Mouse (Mus musculus): ENCODE results near the gene Gm20388.

Gm20388 gene

GRCm38 (mm10) chr8:121903977-121904376 lies 1993.3 kb downstream of the Gm20388 start:
- DNase-seq (ENCODE audit: low spot score in 2 of 2) = no peak

DNA sequence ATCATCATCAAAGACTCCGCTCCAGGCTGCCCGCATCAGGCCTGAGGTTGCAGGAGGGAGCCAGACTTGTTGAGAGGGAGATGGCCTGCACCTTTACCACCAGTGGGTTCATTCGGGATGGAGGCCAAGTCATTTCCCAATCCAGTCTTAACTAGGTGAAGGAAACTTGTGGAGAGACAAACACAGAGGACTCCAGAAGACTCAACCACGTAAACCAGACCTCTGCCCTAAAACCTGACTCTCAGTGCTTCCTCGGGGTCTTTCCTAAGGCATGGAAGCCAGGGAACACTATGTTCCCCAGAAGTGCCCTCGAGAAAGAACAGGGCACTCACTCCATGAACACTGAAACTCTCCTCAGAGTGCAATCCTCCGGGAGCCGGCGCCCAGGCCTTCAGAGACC lies 1994.4 kb downstream of the Gm20388 start:
- DNase-seq (ENCODE audit: low spot score in 2 of 2) = no peak

- DNase-seq (ENCODE audit: low spot score in 2 of 2) = no peak
Observed at GRCm38 (mm10) chr8:121905420-121905819, 1994.8 kb downstream of the Gm20388 start.

- DNase-seq (ENCODE audit: low spot score in 2 of 2) = no peak
Observed at GRCm38 (mm10) chr8:121905864-121906263, 1995.2 kb downstream of the Gm20388 start.

DNA sequence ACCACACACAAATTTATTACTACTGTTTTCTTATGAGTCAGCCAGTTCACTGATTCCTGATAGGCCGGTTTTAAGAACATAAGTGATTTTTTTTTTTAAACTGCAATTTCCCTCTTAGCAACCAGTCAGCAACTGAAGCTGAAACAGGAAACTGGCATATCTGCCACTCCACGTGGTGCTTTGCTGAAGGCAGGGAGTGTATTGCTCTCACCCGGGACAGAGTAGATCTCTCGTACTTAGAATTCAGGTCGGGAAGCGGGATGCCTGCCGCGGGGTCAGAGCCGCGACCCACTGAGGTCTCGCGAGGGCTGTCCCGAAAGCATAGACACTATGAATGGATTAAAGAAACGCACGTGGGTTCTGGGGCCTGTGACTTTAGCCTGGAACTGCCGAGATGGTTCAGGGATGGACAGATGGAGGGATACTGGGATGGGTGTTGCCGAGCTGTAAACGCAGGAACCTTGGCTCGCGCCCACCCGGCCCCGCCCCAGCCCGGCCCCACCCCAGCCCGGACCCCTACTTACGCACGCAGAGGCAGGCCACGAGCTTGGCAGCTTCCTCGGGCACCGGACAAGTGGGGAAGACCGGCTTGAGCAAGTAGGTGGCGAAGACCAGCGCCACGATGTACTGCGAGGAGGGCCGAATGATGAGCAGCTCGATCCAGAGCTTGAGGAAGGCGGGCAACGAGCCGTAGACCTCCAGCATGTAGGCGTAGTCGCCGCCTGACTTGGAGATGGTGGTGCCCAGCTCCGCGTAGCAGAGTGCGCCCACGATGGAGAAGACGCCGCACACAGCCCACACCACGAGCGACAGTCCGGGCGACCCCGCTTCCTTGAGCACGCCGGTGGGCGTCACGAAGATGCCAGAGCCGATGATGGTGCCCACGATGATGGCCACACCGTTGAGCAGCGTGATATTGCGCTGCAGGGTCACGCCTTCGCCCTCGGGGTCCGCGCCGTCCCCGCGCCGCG lies 1996.2 kb downstream of the Gm20388 start:
- peak in 1 of 2 experiments; percentile 32 for DNase-seq (ENCODE audit: low spot score in 2 of 2)

DNA sequence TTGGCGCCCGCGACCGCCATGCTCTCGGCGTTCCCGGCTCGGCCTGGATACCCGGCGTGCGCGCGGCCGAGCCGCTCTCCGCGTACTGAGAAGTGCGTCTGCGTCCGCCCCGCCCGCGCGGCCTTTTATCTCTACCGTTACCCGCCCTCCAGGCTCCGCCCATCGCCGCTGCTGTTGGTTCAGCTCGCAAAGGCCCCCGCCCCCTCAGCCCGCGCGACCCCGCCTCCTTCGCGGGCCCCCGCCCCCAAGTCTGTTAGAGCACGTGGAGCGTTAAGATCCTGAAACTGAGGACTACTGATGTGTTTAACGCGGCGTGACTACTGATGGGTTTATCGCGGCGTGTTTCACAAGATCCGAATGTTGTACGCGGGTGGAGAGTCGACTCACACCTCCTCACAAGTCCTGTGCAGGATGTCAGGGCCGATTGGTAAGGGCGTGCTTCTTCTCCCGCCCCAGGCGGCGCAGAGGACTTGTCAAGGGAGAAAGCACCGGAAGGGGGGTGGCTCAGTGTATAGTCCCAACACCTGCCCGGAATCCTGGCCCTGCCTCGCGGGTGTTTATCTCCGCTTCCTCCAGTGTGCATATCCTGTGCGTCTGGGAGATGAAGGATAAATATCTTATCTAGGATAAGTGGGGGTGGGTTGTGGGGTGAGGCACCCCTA lies 1997.1 kb downstream of the Gm20388 start, which contains the start of gene Slc7a5:
Slc7a5 (minus strand) TSS at position 108 of the 662 bp plus-strand sequence.
- DNase-seq (ENCODE audit: low spot score in 2 of 2) = peak; percentile 90 to 96

DNA sequence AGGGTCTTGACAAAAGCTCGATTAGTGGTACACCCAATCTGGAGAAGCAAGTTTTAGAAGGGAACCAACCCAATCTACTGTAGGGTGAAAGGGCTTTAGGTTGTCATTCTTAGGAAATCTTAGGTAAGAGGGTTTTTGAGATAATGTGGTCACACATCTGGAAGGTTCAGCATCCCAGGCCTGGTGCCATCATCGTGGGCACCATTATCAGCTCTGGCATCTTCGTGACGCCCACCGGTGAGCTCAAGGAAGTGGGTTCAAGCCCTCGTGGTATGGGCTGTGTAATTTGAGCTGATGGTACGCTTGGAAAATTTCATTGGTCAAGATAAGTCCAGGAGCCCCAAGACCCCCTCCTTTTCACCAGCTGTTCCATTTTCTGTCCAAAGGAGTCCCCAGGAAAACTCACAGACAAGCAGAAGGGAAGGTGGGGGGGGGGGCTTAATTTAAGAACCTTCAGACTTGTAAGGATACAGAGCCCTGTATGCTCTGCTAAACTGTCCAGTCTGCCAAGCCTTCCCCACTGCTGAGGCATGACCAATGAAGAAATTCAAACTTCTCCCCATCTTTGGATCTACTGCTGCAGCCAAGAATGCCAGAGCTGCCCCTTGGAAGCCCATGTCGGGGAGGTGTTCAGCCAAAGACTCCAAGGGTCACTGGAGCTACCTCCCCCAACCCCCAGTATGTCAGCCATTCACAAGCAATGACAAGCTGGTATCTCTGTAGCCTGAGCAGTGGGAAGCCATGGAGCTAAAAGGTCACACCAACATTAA lies 1997.9 kb downstream of the Gm20388 start:
- DNase-seq (ENCODE audit: low spot score in 2 of 2) = no peak

- no peak for DNase-seq (ENCODE audit: low spot score in 2 of 2)
Observed at GRCm38 (mm10) chr8:121909148-121909541, 1998.5 kb downstream of the Gm20388 start.

DNA sequence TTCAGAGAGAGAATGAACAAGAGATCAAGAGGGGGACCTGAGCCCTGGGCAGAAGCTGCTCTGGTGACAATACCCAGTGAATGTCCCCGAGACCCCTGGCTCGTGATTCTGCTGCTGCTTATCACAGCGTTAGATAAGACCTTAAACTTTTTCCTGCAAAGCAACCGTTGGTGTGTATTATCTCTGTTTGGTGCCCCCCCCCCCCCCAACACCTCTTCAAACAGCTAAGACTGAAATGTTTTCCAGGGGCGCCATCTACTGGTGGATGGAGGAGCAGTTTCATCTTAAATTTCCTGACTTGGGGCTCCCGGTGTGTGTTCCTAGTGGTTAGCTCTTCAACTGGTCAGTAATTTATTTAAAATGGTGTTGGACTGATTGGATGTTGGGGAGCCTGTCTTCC lies 1999.0 kb downstream of the Gm20388 start:
- peak; percentile 52 to 75 for DNase-seq (ENCODE audit: low spot score in 2 of 2)

DNA sequence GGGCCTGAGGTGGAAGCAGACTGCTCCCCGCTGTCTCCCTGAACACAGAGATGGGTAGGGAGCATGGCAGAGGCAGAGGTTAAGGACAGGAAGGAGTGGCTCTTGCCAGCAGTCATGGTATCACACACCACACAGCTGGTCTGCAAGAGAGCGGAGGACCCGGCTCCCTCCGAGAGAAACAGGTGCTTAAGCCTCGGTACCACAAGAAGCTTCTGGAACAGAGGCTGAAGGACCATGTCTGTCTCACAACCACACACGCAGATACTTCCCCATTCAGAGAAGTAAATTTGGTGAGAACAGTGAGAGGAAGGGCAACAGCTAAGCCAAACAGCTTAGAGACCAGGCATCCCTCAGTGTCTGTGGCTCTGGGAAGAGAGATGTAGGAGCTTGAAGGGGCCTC lies 2000.8 kb downstream of the Gm20388 start:
- DNase-seq (ENCODE audit: low spot score in 2 of 2) = no peak

GRCm38 (mm10) chr8:121911987-121912386 lies 2001.3 kb downstream of the Gm20388 start:
- no peak for DNase-seq (ENCODE audit: low spot score in 2 of 2)

DNA sequence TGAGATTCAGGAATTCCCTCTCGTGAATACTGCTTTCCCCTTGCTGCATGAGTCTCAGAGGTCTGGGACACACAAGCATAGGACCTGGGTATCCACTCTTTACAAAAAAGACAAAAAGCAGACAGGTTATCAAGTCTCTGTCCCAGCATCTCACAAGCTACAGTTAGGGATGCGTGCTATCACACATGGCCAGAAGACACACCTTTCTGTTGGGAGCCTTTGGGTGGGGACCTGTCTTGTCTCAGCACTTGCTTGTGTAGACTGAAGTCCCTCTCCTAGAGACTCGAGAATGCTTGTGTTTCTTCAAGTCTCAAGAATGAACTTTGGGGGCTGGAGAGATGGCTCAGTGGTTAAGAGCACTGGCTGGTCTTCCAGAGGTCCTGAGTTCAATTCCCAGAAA lies 2002.2 kb downstream of the Gm20388 start:
- no peak for DNase-seq (ENCODE audit: low spot score in 2 of 2)

GRCm38 (mm10) chr8:121913378-121913777 lies 2002.7 kb downstream of the Gm20388 start:
- no peak for DNase-seq (ENCODE audit: low spot score in 2 of 2)

DNA sequence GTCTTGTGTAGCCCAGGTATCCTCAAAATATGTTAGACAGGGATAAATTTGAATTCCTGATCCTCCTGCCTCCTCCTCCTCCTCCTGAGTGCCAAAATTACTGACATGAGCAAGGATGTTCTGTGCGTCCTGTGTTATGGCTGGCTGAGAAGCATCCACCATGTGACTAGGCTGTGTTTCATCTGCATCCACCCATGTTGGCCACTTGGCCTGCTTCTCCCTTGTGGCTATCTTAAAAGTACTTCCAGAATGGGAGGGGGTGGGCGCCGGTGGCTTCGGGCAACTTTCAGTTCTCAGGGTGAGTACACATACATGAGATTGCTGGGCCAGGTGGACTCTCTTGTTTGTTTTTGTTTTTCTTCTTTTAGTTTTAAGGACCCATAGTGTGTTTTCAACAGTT lies 2008.5 kb downstream of the Gm20388 start:
- no peak for DNase-seq (ENCODE audit: low spot score in 2 of 2)

DNA sequence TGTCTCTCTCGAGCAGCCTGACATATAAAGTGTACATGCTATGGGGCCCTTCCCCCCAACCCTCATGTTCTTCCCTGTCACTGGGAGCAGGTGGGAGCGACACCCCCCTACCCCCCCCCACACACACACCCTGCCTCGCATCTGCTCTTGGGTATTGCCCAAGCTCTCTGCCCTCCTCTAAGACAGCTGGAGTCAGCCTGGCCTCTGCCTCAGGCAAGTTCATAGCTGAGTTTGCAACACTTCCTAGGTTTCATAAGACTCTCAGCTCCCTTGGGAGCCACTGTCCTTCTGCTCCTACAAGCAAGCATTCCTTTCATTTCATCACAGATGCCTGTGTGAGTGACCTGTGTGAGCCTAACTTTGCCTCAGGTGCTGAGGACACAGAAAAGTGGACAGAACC lies 2009.1 kb downstream of the Gm20388 start:
- DNase-seq (ENCODE audit: low spot score in 2 of 2) = no peak

DNA sequence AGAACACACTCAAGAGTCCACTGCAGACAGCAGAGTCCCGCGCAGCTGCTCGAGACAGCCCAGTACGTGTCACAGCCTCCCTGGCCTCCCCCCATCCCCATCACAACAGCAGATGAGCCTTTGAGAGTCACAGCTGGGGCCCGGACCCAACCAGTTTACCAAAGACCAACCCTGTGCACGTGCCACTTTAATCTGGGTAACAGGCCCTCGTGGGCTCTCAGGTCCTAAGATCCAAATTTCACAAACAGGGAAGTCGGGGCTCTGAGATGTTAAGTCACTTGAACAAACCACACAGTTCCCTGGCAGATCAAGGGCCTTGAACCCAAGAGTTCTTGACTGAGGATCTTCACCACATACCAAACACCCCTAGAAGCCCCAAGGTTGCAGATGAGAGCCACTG lies 2010.9 kb downstream of the Gm20388 start:
- DNase-seq (ENCODE audit: low spot score in 2 of 2) = no peak

GRCm38 (mm10) chr8:121922101-121922500 lies 2011.5 kb downstream of the Gm20388 start:
- DNase-seq (ENCODE audit: low spot score in 2 of 2) = no peak

- DNase-seq (ENCODE audit: low spot score in 2 of 2) = no peak
Observed at GRCm38 (mm10) chr8:121924681-121925080, 2014.0 kb downstream of the Gm20388 start.

DNA sequence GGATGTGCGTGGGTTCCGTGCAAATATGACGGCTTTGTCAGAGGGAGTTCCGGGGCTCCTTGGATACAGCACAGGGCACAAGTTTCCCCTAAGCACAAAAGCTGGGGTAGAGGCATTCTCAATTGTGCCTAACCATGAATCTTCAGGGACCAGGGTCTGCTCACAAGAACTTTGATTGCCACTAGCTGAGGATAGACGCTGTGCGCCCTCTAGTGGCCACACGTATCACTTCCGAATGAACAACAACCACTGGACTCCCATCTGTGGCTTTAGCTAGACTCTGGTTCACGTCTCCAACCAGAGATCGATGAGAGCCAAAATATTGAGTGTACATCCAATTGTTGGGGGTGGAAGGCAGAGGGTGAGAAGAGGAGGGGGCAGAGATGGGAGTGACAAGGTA lies 2015.0 kb downstream of the Gm20388 start:
- peak; percentile 55 to 80 for DNase-seq (ENCODE audit: low spot score in 2 of 2)

GRCm38 (mm10) chr8:121926266-121926665 lies 2015.6 kb downstream of the Gm20388 start:
- DNase-seq (ENCODE audit: low spot score in 2 of 2) = no peak

- DNase-seq (ENCODE audit: low spot score in 2 of 2) = no peak
Observed at GRCm38 (mm10) chr8:121927316-121927715, 2016.7 kb downstream of the Gm20388 start.

- DNase-seq (ENCODE audit: low spot score in 2 of 2) = no peak
Observed at GRCm38 (mm10) chr8:121930047-121930446, 2019.4 kb downstream of the Gm20388 start.
